Mouse (Mus musculus): ENCODE data around the gene Elp4.
A peak's percentile ranks its signal among the peaks of the same experiment; 100 is the strongest.

Gene Elp4

DNA sequence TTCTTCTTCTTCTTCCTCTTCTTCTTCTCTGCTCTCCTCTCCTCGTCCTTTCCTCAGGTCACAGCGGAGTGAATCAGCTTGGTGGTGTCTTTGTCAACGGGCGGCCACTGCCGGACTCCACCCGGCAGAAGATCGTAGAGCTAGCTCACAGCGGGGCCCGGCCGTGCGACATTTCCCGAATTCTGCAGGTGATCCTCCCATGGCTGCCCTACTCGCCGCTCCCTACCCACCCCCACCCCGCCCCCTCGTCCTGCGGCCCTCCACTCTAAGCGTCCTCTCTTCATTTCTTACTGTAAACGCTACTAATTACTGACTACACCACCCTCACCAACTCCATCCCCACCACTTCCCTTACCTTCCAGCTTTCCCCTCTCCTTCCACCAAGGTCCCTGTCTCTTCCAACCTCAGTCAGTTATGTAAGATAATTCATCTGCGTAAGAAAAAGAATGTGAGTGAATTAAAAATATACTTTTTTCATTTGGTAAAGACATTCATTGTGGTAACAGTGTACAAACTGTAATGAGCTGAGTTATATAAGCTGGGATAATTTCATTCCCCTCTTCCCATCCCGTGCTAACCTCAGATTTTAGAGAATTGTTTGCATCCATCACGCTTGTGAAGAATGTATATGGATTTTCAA is 220.5 kb downstream of the Elp4 start:
- peak; percentile 37 for DNase-seq (ENCODE audit: extremely low spot score, low spot score)

DNA sequence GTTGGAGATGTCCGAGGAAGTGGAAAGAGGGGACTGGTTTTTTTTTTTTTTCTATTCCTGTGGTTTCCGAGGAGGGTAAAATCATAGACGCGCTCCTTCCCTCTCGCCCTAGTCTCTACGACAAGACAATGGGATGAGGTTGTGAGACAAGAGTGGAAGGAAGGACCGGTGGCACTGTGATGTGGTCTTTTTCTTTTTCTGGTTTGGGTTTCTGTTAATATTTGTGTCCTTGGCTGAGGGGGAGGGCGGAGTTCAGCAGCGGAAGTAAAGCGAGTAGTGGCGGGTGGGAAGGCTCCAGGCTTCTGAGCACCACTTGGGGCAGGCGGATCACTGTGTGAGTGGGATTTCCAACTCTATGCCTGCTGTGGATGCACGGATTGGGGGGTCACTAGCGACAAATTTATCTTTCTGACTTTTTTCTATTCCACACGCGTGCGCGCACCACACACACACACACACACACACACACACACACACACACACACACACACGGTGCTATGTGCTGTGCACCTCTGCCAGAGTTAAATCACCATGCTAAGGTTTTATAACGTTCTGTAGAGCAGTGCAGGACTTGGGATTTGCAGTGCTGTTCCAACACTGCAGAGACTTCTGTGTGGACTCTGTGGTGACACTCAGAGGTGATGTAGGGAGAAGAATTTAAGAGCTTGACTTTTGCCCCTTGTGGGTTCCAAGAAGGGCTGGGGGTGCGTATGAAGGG is 221.6 kb downstream of the Elp4 start:
- peak; percentile 56 for DNase-seq (ENCODE audit: extremely low spot score, low spot score)

DNA sequence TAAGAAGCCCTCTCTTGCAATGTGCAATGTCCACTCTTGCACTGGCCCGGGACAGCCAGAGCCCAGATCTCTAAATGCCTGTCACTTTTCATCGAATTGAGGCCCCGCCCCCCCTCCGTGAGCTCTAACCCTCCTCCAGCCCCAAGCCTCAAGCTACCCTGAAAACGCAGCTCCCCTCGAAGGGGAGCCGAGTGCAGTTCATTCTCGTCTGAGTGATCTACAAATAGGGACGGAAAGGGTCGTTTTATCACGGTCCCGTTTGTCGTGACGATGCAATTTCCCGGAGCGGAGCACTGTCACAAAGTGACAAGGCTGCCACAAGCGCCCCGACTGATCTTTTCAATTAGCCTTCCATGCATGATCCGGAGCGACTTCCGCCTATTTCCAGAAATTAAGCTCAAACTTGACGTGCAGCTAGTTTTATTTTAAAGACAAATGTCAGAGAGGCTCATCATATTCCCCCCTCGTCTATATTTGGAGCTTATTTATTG is 222.3 kb downstream of the Elp4 start:
- DNase-seq (ENCODE audit: extremely low spot score, low spot score) = peak; percentile 62

DNA sequence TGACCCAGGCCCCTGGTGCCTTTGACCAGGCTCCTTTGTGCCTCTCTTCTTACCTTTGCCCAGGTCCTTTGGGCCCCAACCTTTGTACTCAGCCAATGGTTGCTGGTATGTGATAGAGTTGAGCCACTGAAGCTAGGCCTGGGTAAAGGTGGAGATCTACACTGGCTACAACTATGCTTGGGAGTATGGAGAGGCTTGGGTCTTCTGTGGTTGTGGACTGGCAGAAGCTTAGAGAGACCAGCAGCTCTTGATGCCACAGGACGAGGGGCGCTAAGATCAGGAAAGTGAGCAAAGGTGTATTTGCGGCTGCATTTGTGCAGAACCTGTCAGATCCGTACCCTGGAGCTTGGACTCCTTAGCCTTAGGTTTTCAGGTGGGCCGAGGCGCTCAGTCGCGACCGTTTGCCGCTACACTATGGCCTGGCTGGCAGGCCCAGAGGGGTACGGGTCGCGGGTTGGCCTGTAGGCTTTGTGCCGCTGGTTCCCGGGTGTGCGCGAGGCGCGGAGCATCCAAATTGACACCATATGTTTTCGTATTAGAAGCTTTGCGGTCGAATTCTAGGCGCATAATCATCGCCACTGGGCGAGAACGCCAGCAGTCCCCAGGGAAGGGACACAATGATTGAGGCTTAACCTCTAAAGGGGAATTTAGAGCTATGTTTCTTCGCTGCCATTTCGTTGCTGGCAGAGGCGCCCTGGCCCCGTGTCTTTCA is 223.2 kb downstream of the Elp4 start:
- DNase-seq (ENCODE audit: extremely low spot score, low spot score) = peak; percentile 62

DNA sequence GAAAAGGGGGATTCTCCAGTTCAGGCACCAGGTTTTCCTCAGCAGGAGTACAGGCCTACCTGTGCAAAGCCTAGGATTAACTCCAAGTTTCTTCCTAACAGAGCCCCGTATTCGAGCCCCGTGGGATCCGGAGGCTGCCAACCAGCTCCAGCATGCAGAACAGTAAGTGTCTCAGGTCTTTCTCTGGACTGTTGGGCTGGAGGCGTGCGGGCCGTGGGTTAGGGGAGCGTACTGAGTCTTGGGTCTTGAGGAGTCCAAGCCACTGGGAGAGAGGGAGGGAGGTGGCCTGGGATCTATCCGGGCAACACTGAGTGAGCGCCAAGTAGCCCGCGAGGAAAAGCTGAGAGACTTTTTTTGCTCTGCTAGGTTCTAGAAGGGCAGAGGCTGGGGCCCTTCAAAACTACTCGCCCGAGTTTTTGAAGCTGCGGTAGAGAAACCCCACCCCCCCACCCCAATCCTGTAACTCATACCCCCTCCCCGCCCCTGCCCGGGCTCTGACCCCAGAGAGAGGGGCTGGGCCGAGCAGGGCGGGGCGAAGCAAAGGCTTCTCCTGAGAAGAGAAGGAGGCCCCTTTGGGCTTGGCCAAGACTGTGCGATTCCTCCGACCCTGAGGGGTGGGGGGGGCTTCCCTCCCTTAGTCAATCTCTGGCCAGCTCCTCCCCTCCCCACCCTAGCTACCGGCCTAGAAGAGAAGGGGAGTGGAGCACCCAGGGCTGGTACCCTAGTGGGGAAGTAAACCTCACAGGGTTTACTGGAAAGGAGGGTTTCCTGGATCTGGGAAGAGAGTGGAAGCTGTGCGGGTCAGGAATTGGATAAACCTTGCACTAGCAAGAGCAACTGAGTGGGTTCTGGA is 224.0 kb downstream of the Elp4 start:
- DNase-seq (ENCODE audit: extremely low spot score, low spot score) = peak; percentile 62

DNA sequence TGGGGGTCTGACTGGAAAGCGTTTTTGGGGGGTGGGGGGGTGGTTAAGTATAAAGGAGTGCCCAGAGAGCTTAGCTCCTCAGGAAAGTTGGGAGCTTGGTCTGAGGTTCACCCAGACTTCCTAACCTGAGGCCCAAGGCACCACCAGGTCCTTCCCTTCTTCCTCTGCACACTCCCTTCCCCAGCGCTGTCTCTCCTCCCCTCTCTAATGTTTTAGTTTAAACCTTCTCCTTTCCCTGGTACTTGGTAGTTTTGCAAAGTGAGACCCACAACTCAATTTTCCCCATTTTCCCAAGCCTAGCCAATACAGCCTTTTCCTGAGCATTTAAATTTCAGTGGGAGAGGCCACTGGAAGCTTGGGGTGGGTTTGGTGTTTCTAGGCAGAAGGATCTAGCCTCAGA is 225.0 kb downstream of the Elp4 start:
- peak; percentile 49 for DNase-seq (ENCODE audit: extremely low spot score, low spot score)

DNA sequence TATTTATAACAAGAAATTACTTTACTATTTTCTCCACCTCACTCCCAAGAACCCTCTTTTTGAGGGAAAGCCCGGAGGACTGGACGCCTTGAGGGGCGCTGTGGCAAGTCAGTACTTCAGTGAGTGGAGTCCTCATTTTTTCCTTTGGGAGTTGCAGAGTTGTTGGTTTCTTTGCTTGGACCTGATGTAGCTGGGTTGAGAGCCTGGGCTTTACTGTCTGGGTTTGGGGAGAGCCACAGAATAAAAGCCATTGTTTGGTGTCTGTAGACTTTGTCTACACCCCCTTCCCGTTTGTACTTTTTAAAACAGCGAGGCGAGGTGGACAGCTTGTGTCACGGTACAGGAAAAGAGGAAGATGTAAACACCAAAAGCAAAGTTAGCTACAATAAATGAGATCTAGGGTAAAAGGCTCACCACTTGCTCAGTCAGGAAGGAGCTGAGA is 225.5 kb downstream of the Elp4 start:
- DNase-seq (ENCODE audit: extremely low spot score, low spot score) = peak; percentile 47

DNA sequence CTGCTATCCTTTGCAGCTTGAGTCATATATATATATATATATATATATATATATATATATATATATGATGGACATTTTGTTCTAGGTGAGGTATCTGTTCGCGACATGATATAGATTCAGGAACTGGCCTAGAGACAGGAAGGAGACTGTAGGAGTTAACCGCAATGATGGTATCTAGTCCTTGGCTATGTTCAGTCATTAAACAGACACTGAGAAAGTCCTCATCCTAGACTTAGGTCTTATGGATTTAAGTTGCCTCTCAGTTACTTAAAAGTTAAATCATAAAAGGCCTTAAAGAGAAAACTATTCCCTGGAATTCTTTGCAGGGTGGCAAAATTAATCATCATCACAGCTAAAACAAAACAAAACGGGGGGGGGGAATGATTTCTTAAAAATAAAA is 226.1 kb downstream of the Elp4 start:
- DNase-seq (ENCODE audit: extremely low spot score, low spot score) = no peak

DNA sequence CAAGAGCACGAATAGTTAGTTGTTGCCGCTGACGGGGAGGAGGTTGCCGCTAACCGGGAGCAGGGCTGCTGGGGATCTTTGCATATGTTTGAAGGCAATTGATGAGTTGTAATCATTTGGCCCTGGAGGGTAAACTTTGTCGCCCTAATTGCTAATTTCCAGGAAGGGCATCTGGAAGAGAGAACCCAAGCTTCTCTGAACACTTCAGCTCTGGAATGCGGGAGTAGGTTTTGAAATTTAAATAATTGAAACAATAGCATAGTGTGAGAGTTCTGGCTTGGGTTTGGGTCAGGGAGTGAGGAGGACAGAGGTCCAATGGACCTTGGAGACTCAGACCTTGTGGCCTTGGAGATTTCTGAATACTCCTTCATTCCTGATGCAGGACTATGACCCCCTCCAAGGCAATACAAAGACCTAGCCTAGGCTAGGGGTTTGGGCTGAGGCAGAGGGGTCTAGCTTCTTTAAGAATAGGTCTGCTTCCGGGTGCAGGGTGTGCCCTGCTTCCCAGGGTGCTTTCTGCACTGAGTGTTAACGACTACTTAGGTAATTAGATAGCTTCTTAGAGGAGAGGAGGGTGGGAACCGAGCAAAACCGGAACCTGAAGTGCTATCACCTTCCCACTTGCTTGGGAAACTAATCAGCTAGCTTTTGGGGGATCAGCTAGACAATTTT is 226.8 kb downstream of the Elp4 start:
- DNase-seq (ENCODE audit: extremely low spot score, low spot score) = peak; percentile 53

DNA sequence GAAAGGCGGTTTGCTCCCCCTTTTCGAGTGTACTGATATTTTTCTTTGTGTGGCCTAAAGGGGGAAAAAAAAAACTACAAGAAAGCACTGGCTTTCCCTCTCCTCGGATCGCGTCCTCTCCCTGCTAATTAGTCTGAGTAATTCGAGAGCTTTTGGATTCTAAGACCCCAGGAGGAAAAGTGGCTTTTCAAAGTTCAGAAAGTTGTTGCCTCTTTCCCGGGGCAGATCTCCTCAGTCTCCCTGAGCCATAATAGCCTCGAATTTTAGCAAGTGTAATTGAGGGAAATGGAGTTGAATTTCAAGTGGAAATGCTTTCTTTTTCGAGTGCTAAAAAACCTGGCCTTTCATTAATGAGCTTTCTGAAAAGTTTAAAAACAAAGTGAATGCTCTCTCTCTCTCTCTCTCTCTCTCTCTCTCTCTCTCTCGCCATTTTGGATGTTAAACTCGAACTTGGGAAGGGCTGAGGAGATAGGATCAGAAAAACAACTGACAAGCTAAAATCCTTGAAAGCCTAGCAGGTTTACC is 227.4 kb downstream of the Elp4 start:
- no peak for DNase-seq (ENCODE audit: extremely low spot score, low spot score)

DNA sequence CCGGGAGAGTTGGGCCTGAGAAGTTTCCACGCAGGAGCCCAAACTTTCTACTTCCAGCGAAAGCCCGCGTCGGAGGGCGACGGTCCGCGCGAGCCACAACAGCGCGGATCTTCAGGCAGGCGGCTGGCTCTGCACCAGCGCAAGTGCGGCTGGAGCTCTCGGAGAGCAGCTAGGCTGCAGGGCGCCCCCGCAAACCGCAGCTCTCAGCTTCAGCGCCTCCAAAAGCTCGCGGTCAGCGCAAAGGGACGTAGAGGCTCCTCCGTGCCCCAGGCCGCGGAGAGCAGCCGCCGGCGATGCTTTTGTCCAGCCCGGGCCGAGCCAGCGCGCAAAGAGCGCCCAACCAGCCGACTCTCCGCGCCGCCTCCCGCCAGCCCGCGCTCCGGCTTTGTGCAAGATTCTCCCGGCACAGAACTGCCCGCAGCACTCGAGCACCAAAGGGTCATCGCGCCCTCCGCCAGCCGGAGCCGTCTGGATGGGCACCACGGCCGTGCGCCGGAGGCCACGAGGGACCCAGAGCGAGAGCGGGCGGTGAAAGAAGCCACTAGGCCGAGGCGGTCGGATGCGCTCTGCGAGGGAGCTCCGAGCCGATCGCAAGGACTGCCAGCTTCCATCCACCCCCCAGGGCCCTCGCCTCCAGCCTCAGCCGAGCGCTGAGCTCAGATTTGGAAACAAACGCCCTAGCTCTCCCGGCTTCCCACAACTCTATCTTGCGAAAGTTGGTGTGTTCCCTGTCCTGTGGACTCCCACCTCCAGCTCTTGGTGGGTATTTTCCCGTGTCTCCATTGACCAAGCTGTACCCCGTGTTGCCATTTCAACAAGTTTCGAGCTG is 228.1 kb downstream of the Elp4 start:
- DNase-seq (ENCODE audit: extremely low spot score, low spot score) = peak; percentile 83

DNA sequence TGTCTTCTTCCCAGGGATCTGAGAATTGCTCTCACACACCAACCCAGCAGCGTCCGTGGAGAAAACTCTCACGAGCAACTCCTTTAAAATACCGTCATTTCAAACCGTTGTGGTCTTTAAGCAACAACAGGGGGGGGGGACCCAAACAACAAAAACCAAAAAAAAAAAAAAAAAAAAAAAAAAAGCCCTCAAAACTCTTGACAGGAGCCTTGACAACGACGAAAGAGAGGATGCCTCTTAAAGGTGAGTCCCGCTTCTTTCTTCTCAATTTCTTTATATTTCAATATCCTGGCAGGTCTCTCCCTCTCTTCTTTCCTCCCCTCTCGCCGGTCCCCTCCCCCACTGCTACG is 228.7 kb downstream of the Elp4 start:
- DNase-seq (ENCODE audit: extremely low spot score, low spot score) = no peak

DNA sequence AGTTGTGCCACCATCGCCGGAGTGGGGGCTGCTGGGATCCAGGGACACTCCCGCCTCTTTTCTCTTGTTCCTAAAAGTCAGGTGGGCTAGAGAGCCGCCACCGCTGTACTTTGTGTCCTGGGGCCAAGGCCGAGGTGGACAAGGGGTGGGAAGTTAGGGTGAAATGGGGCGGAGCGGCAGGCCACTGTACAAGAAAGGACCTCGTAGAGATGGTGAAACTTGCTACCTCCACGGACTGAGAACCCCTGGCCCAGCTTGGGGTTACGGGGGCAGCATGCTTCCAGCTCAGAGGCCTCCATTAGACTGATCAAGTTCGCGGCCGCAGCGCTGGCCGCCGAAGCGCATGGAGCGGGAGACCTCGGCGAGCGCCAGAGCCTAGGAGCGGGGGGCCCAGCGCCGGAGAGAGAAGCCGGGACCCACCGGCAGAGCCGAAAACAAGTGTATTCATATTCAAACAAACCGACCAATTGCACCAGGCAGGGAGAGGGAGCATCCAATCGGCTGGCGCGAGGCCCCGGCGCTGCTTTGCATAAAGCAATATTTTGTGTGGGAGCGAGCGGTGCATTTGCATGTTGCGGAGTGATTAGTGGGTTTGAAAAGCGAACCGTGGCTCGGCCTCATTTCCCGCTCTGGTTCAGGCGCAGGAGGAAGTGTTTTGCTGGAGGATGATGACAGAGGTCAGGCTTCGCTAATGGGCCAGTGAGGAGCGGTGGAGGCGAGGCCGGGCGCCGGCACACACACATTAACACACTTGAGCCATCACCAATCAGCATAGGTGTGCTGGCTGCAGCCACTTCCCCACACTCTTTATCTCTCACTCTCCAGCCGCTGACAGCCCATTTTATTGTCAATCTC is 229.3 kb downstream of the Elp4 start:
- peak; percentile 87 for DNase-seq (ENCODE audit: extremely low spot score, low spot score)

DNA sequence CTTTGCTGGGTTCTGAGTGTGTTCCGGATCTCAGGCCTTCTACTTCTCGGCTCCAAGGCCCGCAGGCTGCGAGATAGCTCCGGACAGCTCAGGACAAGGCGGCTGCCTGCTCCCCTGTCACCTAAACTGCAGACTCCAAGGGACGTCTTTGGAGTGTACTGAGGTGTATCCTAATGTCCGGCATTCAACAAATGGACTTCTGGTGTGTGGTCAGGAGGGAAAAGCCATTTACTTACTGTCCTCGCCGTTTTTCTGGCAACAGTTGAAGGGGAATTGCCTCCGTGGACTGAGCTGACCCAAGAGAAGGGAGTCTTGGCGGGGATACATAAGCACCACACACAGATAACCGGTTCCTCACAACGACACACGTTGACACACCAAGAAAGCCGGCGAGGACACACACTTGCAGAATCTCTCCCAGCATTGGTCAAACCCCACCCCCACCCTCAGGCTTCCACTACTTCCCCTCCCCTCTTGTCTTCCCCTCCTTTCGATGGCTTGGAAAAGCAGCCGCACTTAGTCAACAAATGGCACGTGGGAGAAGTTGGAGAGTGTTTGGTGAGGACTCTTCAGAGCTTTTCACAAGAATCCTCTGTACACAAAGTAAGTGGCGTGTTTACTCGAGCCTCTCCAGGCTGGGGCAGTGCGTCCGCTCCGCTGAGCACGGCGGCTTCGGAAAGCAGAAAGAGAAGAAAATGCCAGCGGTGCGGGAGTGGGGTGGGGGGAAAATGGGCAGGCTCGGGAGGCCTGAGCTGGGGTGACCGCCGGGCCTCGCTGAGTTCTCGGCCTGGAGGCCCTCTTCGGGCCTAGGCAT is 230.1 kb downstream of the Elp4 start:
- peak; percentile 69 for DNase-seq (ENCODE audit: extremely low spot score, low spot score)

DNA sequence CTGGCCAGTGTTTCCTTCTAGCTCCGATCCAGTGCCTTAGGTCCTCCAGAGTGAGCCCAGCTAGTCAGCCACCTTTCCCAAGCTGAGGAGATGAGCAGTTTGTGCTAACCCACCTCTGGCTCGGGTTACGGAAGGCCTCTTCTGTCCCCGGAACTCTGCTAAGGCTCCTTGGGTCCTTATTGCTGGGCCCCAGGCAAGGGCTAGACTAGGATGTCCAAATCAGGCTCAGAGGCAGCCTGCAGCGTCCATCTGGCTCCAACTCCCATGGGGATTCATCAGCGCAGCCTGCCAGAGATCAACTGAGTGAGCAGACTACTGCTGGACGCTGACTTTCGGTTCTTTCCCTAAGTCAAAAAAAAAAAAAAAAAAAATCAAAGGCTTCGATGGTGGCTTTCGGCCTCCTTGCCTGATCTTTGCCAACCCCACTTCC is 230.7 kb downstream of the Elp4 start:
- DNase-seq (ENCODE audit: extremely low spot score, low spot score) = peak; percentile 68

DNA sequence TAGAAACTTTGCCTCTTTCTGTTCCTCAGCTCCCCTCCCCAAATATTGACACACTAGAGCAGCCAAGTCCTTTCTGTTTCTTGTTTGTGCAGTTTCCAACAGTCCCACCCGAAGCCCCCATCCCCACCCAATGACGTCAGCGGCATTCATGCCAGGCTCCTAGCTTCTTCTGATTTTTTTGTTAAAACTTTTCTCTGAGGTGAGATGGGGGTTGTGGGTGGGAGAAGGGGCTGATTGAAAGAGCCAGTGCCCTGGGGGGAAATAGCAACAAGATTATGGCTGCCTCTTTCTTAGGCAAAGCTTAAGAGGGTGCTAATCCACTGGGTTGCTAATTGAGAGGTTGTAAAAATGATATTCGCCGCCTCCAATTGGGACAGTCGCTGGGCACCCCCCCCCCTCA is 231.3 kb downstream of the Elp4 start:
- peak; percentile 40 for DNase-seq (ENCODE audit: extremely low spot score, low spot score)

DNA sequence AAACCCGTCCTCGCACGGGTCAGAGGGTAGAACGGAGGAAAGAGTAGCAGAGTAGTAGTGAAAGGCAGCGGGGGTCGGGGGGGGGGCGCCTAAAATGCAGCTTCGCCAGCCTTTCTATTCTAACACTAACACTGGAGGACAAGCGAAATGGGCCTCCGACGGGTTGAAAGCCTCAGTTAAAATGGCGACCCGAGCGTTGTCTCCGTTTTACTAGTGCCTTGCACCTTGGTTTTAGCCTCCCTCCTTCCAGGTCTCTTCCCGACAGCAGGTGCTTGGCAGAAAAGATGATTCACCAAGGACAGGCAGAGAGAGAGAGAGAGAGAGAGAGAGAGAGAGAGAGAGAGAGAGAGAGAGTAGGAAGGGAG is 231.8 kb downstream of the Elp4 start:
- no peak for DNase-seq (ENCODE audit: extremely low spot score, low spot score)
